Mouse (Mus musculus): Measurements from ENCODE around the gene Ubqln2. TPM values are rescaled to one million over a fixed set of nuclear protein-coding genes. Genes with fewer than 3 reads are reported as not detected.

The Ubqln2 gene
- 55.0 and 105 TPM in 2 replicates for polyA plus RNA-seq (2012; ENCODE audit: low replicate concordance)

DNA sequence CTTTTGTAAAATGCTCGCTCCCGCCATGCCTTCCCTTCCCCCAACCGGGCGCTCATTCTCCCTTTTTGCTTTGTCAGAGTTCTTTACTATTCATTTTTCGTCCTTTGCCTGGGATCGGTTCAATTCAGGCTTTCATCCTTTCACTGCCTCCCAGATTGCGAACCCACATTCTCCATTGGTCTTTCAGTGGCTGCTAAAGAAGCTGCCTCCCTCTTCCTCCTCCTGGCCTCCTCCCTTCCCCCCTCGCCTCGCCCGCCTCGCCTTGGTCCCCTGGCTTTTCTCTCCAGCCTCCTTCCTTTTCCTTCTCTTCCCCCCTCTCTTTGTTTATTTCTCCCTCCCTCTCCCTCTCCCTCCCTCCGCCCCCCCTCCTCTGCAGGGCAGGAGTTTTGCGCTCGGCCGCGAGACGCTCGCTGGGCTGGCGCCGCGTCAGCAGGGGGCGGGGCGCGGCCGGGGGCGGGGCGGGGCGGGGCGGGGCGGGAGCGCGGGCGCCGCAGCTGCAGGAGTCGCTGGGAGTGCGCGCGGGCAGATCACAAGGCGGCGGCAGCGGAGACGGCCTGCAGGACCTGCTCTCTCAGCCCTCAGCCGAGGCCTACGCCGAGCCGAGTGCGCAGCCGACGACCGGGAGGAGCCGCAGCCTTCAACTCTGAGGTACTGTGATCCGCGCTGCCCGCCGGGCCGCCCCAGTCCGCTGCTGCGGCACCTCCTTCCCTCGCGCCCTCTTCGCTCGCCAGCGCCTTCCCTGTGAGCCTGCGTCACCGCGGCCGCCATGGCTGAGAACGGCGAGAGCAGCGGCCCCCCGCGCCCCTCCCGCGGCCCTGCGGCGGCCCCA is at the start of gene Ubqln2:
Ubqln2 (plus strand) TSS at position 540 of the 829 bp plus-strand sequence.

Other genes with a start within 250 kb of the Ubqln2 start
- gene Cypt3, start 60.4 kb downstream of the Ubqln2 start, polyA plus RNA-seq (2012; ENCODE audit: low replicate concordance): not detected in 2 replicates
- 0.16 and 0.68 TPM in 2 replicates for gene Kctd12b, start 198.2 kb downstream of the Ubqln2 start, polyA plus RNA-seq (2012; ENCODE audit: low replicate concordance)
- 10.7 and 21.1 TPM in 2 replicates for gene Nbdy, start 225.4 kb downstream of the Ubqln2 start, polyA plus RNA-seq (2012; ENCODE audit: low replicate concordance)